Mouse (Mus musculus): ENCODE results near the gene Tulp4.
"Not testable (repeated sequence)": the region's sequence is repeated elsewhere in the genome, so short reads cannot be mapped to it uniquely, and the experiment has no call there.

The Tulp4 gene

GRCm38 (mm10) chr17:6283137-6283536 is 176.9 kb downstream of the Tulp4 start:
- DNase-seq: not testable (repeated sequence)

DNA sequence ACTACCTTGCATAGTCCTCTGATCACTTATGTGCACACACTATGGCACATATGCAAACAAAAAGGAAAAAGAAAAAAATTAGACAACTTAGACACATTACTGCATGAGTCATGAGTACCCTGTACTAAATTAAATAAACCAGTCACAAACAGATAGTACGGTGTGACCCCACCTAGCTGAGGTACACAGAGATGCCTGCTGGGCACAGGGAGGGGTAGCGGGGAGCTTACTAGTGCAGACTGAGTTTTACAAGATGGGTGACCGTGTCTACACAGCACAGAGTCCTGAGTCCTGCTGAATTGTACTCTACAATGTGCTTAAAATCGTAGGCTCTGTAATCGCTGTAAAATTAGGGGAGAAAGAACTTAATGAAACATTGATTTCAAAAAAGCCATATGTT is 179.9 kb downstream of the Tulp4 start:
- DNase-seq: not testable (repeated sequence)

DNA sequence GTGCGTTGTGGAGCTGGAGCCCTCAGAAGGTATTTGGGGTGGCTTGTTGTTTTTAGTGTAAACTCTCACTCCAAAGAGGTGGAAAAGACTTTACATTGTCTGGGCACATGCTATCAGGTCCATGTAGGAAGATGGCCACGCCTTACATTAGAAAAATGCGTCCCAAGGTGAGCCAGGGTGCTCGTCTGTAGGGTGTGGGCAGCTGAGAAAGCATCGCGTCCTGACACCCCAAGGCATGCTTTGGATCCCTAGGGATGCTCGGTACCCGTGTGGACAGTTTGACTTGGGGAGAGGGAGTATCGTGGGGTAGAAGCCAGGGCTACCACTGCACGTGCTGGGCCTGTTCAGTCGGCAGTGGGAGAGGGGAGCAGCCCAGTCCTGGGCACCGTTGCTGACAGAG is 182.8 kb downstream of the Tulp4 start:
- DNase-seq: not testable (repeated sequence)

GRCm38 (mm10) chr17:6293882-6294281 is 187.6 kb downstream of the Tulp4 start:
- DNase-seq: not testable (repeated sequence)

GRCm38 (mm10) chr17:6297060-6297795 is 191.0 kb downstream of the Tulp4 start:
- peak in 1 of 2 experiments; percentile 45 for DNase-seq

DNA sequence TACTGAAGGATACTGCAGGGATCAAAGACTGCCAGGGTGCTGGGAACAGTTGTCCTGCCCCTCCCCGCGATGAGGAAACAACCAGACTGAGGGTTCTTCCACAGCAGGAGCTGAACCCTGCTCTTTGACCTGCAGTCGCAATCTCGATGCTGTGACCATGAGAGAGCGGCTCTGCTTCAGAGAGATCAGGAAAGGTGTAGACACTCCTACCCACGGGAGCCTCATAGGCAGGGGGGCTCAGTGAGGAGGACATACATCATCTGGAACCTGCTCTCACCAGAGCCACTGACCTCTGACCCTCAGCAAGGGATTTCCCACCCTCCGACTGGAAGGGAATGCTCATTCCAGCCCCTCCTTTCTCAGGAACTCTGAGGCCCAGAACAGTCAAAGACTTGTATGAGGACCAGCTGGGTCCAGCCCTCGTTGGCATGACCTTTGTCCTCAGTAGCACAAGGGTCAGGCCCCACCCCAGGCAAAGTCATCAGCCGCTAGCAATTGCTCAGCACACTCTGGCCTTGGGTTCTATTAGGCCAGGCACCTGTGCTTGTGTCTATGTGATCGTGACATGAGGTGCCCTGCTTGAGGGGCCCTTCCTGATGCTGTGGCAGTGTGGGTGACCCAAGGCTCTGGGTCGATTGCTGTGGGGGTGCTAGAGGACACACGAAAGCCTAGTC is 194.1 kb downstream of the Tulp4 start:
- DNase-seq: not testable (repeated sequence)

Data from cerebellum, postnatal 10 days (tissue).